Mouse (Mus musculus): ENCODE data around the gene Gm20388. TPM values are rescaled to one million over a fixed set of nuclear protein-coding genes. Genes with fewer than 3 reads are reported as not detected.

The Gm20388 gene
- polyA plus RNA-seq, 1 experiment from 2014 or later = not detected

- 2% methylated on average over 15 of the region's 27 CpGs for WGBS
- peak; percentile 26; the same call in 1 of the 2 replicates for ATAC-seq (ENCODE audit: low FRiP score, low TSS enrichment)
- H3K27ac ChIP-seq (ENCODE audit: low read depth, low read length) = no peak overlapping the region
These were observed 1173.2 kb downstream of the Gm20388 start for GRCm38 (mm10) chr8:121083936-121084209.

DNA sequence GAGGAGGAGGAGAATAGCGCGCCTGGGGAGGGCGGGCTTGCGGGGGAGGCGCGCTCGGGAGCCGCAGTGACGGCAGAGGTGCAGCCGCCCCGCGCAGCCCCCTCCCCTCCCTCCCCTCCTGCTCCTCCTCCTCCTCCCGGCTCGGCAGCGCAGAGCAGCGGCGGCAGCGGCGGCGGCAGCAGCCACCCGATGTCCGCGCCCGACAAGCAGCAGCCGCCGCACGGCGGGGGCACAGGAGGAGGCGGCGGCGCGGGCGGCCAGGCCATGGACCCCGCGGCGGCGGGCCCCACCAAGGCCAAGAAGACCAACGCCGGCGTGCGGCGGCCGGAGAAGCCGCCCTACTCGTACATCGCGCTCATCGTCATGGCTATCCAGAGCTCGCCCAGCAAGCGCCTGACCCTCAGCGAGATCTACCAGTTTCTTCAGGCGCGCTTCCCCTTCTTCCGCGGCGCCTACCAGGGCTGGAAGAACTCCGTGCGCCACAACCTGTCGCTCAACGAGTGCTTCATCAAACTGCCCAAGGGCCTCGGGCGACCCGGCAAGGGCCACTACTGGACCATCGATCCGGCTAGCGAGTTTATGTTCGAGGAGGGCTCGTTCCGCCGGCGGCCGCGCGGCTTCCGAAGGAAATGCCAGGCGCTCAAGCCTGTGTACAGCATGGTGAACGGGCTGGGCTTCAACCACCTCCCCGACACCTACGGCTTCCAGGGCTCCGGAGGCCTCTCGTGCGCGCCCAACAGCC, 1173.7 kb downstream of the Gm20388 start, which contains the start of gene Foxf1:
TSS of gene Foxf1 (plus strand) at position 177 of the 742 bp plus-strand sequence.
- Histone ChIP-seq H3K27ac (ENCODE audit: low read depth, low read length) (no peak within 1 kb of the TSS), H3K9me3 (ENCODE audit: control insufficient read depth, low read length) (no peaks in the 10 kb centered on the region)

More at GRCm38 (mm10) chr8:121083936-121084209, 1173.2 kb downstream of the Gm20388 start:
- Histone ChIP-seq H3K27me3 (ENCODE audit: control insufficient read depth, insufficient read depth, low read length) (peaks cover 98% of the 10 kb centered on the region), H3K36me3 (ENCODE audit: control insufficient read depth, insufficient read depth, low read length) (no peaks in the 10 kb centered on the region), H3K4me2 (replicated peaks; ENCODE audit: low read depth, low read length) (peak overlapping the region; percentile 97), H3K4me1 (ENCODE audit: control insufficient read depth, insufficient read depth, low read length) (peaks cover 18% of the 10 kb centered on the region), H3K9ac (ENCODE audit: low read depth, low read length) (peak overlapping the region; percentile 35), H3K4me3 (ENCODE audit: low read length) (peak overlapping the region; percentile 56), H3K9me3 (ENCODE audit: control insufficient read depth, low read length) (no peaks in the 10 kb centered on the region)

GRCm38 (mm10) chr8:121085011-121085410, 1174.4 kb downstream of the Gm20388 start:
- Histone ChIP-seq H3K27me3 (ENCODE audit: control insufficient read depth, insufficient read depth, low read length) (peaks cover 98% of the 10 kb centered on the region), H3K4me3 (ENCODE audit: low read length) (peak overlapping the region; percentile 56), H3K9me3 (ENCODE audit: control insufficient read depth, low read length) (no peaks in the 10 kb centered on the region), H3K9ac (ENCODE audit: low read depth, low read length) (peak overlapping the region; percentile 35), H3K4me2 (replicated peaks; ENCODE audit: low read depth, low read length) (peak overlapping the region; percentile 97; the same call in 1 of the 2 replicates), H3K36me3 (ENCODE audit: control insufficient read depth, insufficient read depth, low read length) (no peaks in the 10 kb centered on the region), H3K27ac (ENCODE audit: low read depth, low read length) (no peak overlapping the region), H3K4me1 (ENCODE audit: control insufficient read depth, insufficient read depth, low read length) (peaks cover 23% of the 10 kb centered on the region)
- no peak for ATAC-seq (ENCODE audit: low FRiP score, low TSS enrichment)
- WGBS = 3% methylated on average over 30 of the region's 30 CpGs

More for the DNA sequence above, 1173.7 kb downstream of the Gm20388 start, which contains the start of gene Foxf1:
- WGBS = 1% methylated on average over 71 of the region's 83 CpGs
- ATAC-seq (ENCODE audit: low FRiP score, low TSS enrichment) = peak; percentile 20; the same call in 1 of the 2 replicates
- Histone ChIP-seq H3K4me2 (replicated peaks; ENCODE audit: low read depth, low read length) (peak within 1 kb of the TSS; percentile 97), H3K27me3 (ENCODE audit: control insufficient read depth, insufficient read depth, low read length) (peaks cover 98% of the 10 kb centered on the region), H3K4me1 (ENCODE audit: control insufficient read depth, insufficient read depth, low read length) (peaks cover 21% of the 10 kb centered on the region), H3K36me3 (ENCODE audit: control insufficient read depth, insufficient read depth, low read length) (no peaks in the 10 kb centered on the region), H3K4me3 (ENCODE audit: low read length) (peak within 1 kb of the TSS; percentile 56), H3K9ac (ENCODE audit: low read depth, low read length) (peak within 1 kb of the TSS; percentile 35)

GRCm38 (mm10) chr8:121085561-121085960, 1174.9 kb downstream of the Gm20388 start:
- H3K4me2 ChIP-seq (replicated peaks; ENCODE audit: low read depth, low read length) = no peak overlapping the region
- H3K27me3 ChIP-seq (ENCODE audit: control insufficient read depth, insufficient read depth, low read length) = peaks cover 98% of the 10 kb centered on the region
- H3K9ac ChIP-seq (ENCODE audit: low read depth, low read length) = no peak overlapping the region
- H3K4me3 ChIP-seq (ENCODE audit: low read length) = peak overlapping the region; percentile 56; the same call in 1 of the 2 replicates
- no peaks in the 10 kb centered on the region for H3K36me3 ChIP-seq (ENCODE audit: control insufficient read depth, insufficient read depth, low read length)
- 63% methylated on average over 3 of the region's 3 CpGs for WGBS
- H3K9me3 ChIP-seq (ENCODE audit: control insufficient read depth, low read length) = no peaks in the 10 kb centered on the region
- H3K4me1 ChIP-seq (ENCODE audit: control insufficient read depth, insufficient read depth, low read length) = peaks cover 23% of the 10 kb centered on the region
- no peak for ATAC-seq (ENCODE audit: low FRiP score, low TSS enrichment)
- H3K27ac ChIP-seq (ENCODE audit: low read depth, low read length) = no peak overlapping the region

- Histone ChIP-seq H3K36me3 (ENCODE audit: control insufficient read depth, insufficient read depth, low read length) (no peaks in the 10 kb centered on the region), H3K4me3 (ENCODE audit: low read length) (peak overlapping the region; percentile 56; the same call in 1 of the 2 replicates), H3K4me1 (ENCODE audit: control insufficient read depth, insufficient read depth, low read length) (peaks cover 23% of the 10 kb centered on the region), H3K27ac (ENCODE audit: low read depth, low read length) (no peak overlapping the region), H3K4me2 (replicated peaks; ENCODE audit: low read depth, low read length) (no peak overlapping the region), H3K9me3 (ENCODE audit: control insufficient read depth, low read length) (no peaks in the 10 kb centered on the region), H3K9ac (ENCODE audit: low read depth, low read length) (no peak overlapping the region), H3K27me3 (ENCODE audit: control insufficient read depth, insufficient read depth, low read length) (peaks cover 98% of the 10 kb centered on the region)
- ATAC-seq (ENCODE audit: low FRiP score, low TSS enrichment) = no peak
- WGBS = 23% methylated on average over 19 of the region's 19 CpGs
These were observed 1175.6 kb downstream of the Gm20388 start for GRCm38 (mm10) chr8:121086004-121086900.

- Histone ChIP-seq H3K27me3 (ENCODE audit: control insufficient read depth, insufficient read depth, low read length) (peaks cover 96% of the 10 kb centered on the region), H3K4me2 (replicated peaks; ENCODE audit: low read depth, low read length) (no peak overlapping the region), H3K9ac (ENCODE audit: low read depth, low read length) (no peak overlapping the region), H3K9me3 (ENCODE audit: control insufficient read depth, low read length) (no peaks in the 10 kb centered on the region), H3K27ac (ENCODE audit: low read depth, low read length) (no peak overlapping the region), H3K36me3 (ENCODE audit: control insufficient read depth, insufficient read depth, low read length) (no peaks in the 10 kb centered on the region), H3K4me1 (ENCODE audit: control insufficient read depth, insufficient read depth, low read length) (peaks cover 18% of the 10 kb centered on the region; the same call in 1 of the 2 replicates), H3K4me3 (ENCODE audit: low read length) (no peak overlapping the region)
- 7% methylated on average over 8 of the region's 8 CpGs for WGBS
- no peak for ATAC-seq (ENCODE audit: low FRiP score, low TSS enrichment)
These were observed 1177.6 kb downstream of the Gm20388 start for GRCm38 (mm10) chr8:121088281-121088680.

DNA sequence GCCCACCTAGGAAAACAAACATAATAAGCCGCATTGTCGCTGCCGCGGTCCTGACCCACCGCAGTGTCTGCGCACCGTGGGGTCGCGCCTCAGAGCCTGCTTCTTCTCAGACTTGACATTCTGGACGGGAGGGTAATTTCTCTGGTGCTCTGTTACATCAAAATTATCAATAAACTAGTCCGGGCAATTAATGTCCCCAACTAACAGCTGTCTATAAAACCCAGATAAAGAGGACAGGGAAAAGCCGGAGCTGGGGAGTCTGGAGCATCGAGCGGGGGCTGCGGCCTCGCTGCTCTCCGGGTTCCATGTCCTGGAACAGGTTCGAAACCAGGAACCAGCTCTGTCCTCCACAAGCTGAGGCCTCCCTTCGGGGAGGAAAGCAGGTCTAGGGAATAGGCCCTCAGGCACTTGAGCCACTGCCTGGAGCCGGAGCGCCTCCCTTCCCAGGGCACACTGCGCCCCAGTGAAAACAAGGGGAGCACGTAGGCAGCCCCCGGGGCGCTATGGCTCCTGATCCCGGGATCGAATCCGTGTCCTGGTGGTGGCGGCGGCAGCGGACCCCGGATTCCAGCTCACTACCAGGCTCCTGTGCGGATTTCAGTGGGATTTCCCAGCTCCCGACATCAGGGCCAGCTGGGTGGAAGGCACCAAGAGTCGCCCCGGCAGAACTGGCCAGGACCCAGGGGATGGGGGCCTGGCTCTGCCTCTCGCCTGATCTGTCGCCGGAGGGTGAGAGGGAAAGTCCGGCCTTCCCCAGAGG, 1178.4 kb downstream of the Gm20388 start:
- no peak for ATAC-seq (ENCODE audit: low FRiP score, low TSS enrichment)
- Histone ChIP-seq H3K4me3 (ENCODE audit: low read length) (peak overlapping the region; percentile 17), H3K9me3 (ENCODE audit: control insufficient read depth, low read length) (no peaks in the 10 kb centered on the region), H3K27ac (ENCODE audit: low read depth, low read length) (no peak overlapping the region), H3K36me3 (ENCODE audit: control insufficient read depth, insufficient read depth, low read length) (no peaks in the 10 kb centered on the region), H3K9ac (ENCODE audit: low read depth, low read length) (no peak overlapping the region), H3K4me1 (ENCODE audit: control insufficient read depth, insufficient read depth, low read length) (peaks cover 14% of the 10 kb centered on the region; the same call in 1 of the 2 replicates), H3K27me3 (ENCODE audit: control insufficient read depth, insufficient read depth, low read length) (peaks cover 92% of the 10 kb centered on the region), H3K4me2 (replicated peaks; ENCODE audit: low read depth, low read length) (0 out of 2 replicates have a peak overlapping the region, but pooled peaks have one; percentile 4)
- 3% methylated on average over 40 of the region's 40 CpGs for WGBS

GRCm38 (mm10) chr8:121089631-121090380, 1179.2 kb downstream of the Gm20388 start:
- H3K4me1 ChIP-seq (ENCODE audit: control insufficient read depth, insufficient read depth, low read length) = 0 out of 2 replicates have a peak, but pooled peaks cover 7% of the 10 kb centered on the region
- no peak for ATAC-seq (ENCODE audit: low FRiP score, low TSS enrichment)
- H3K4me2 ChIP-seq (replicated peaks; ENCODE audit: low read depth, low read length) = peak overlapping the region; percentile 4; the same call in 1 of the 2 replicates
- peaks cover 85% of the 10 kb centered on the region for H3K27me3 ChIP-seq (ENCODE audit: control insufficient read depth, insufficient read depth, low read length)
- no peak overlapping the region for H3K27ac ChIP-seq (ENCODE audit: low read depth, low read length)
- H3K9me3 ChIP-seq (ENCODE audit: control insufficient read depth, low read length) = no peaks in the 10 kb centered on the region
- WGBS = 2% methylated on average over 32 of the region's 32 CpGs
- no peak overlapping the region for H3K9ac ChIP-seq (ENCODE audit: low read depth, low read length)
- no peaks in the 10 kb centered on the region for H3K36me3 ChIP-seq (ENCODE audit: control insufficient read depth, insufficient read depth, low read length)
- H3K4me3 ChIP-seq (ENCODE audit: low read length) = peak overlapping the region; percentile 17
